Mouse (Mus musculus) heart, postnatal 0 days (tissue): ENCODE measurements at regions not wholly inside any gene's neighbourhood (a gene's known extent, or its start where the extent isn't known, plus 50 kb on each side); places are given as distances from the start of the nearest gene placed in this dataset.

ENCODE experiments used
- ATAC-seq: fragments of 200-750 bp; cut with Nextera tagmentation; 2 replicates; pipeline ENCODE4 v1.8.0; 2017; ENCODE audit warnings: low read depth, moderate number of reproducible peaks, moderate library complexity; ENCODE audit not compliant: insufficient read depth
- DNase-seq: peaks from one replicate; pipeline ENCODE4 v3.0.0-alpha.2; 2016; ENCODE audit warnings: low spot score
- H3K27ac ChIP-seq: fragments of 300-500 bp; sonication (generic); 2 replicates; pipeline ENCODE4 v1.5.1; 2014; ENCODE audit warnings: low read depth, mild to moderate bottlenecking
- H3K27me3 ChIP-seq: fragments of 300-500 bp; sonication (generic); 2 replicates; pipeline ENCODE4 v1.6.1; 2014; ENCODE audit warnings: low read length, mixed read lengths; ENCODE audit not compliant: control insufficient read depth, insufficient read depth
- H3K36me3 ChIP-seq: fragments of 300-500 bp; sonication (generic); replicated peaks from 2 replicates; pipeline ENCODE4 v1.6.1; 2014; ENCODE audit warnings: low read length, mixed read lengths; ENCODE audit not compliant: control insufficient read depth, insufficient read depth
- H3K4me1 ChIP-seq: fragments of 300-500 bp; sonication (generic); 2 replicates; pipeline ENCODE4 v1.6.1; 2014; ENCODE audit warnings: antibody characterized with exemption; ENCODE audit not compliant: control insufficient read depth, insufficient read depth
- H3K4me2 ChIP-seq: fragments of 300-500 bp; sonication (generic); 2 replicates; pipeline ENCODE4 v1.6.1; 2014; ENCODE audit warnings: low read depth, mild to moderate bottlenecking, low read length, moderate library complexity
- H3K4me3 ChIP-seq: fragments of 300-500 bp; sonication (generic); 2 replicates; pipeline ENCODE4 v1.5.1; 2014; ENCODE audit warnings: low read depth, low read length
- H3K9ac ChIP-seq: fragments of 300-500 bp; sonication (generic); replicated peaks from 2 replicates; pipeline ENCODE4 v1.6.1; 2014; ENCODE audit warnings: low read depth, low read length, mixed read lengths
- H3K9me3 ChIP-seq: fragments of 300-500 bp; sonication (generic); replicated peaks from 2 replicates; pipeline ENCODE4 v1.6.1; 2016; ENCODE audit warnings: low read length; ENCODE audit not compliant: control insufficient read depth
- CTCF ChIP-seq: IDR thresholded peaks from 2 replicates; pipeline ENCODE4 v1.5.1; 2016; ENCODE audit warnings: antibody characterized with exemption, control low read depth, low read depth
- EP300 ChIP-seq: IDR thresholded peaks from 2 replicates; pipeline ENCODE4 v1.6.1; 2016; ENCODE audit warnings: antibody characterized with exemption, low read depth
- WGBS: fragments of 180-500 bp; shearing (Covaris S2); extraction: QIAGEN DNeasy Blood & Tissue Kit; methylation state at CpG from one replicate; pipeline ENCODE4 v1.1.7; 2014; 5-methylcytosine and 5-hydroxymethylcytosine counted together

DNA sequence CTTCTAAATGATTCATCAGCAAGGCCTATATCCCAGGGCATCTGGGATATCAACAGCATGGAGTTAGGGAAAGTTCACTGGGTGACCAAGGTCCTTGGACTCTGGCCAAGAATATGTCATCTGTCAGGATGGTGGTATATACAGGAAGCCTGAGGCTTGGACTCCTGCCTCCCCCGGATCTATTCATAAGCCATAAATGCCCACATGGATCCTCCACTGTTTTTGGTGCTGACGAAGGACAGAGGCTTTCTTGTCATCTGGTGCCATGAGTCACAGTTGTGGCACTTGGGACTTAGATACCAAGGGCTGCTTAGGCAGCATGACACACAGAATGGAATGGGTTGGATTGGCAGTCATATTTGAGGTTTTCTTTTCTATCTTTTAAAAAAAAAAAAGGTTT is 610.1 kb upstream of the Nr2f1 start:
- no peaks in the 10 kb centered on the region for H3K27me3 ChIP-seq
- no peak for DNase-seq
- H3K4me2 ChIP-seq = no peak overlapping the region
- WGBS = 4% methylated on average over 2 of the region's 2 CpGs
- ATAC-seq = no peak
- H3K4me1 ChIP-seq = no peaks in the 10 kb centered on the region
- H3K27ac ChIP-seq = no peak overlapping the region
- no peak overlapping the region for H3K9ac ChIP-seq
- no peak for TF ChIP-seq CTCF
- no peak for TF ChIP-seq EP300
- no peaks in the 10 kb centered on the region for H3K36me3 ChIP-seq
- H3K4me3 ChIP-seq = no peak overlapping the region
- no peaks in the 10 kb centered on the region for H3K9me3 ChIP-seq

DNA sequence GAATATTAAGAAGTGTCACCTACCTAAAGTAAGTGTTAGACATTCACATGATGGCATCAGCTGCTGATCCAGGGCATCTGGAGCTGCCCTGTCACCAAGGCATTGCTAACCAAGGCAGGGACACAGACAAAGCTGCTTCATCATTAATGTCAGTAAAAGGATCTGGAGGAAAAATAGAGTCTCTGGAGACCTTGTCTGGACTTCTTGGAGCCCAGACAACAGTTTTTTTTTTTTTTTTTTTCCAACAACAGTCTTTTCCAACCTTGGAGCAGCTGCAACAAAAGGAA is 603.2 kb upstream of the Nr2f1 start:
- no peak overlapping the region for H3K4me3 ChIP-seq
- H3K36me3 ChIP-seq = no peaks in the 10 kb centered on the region
- no peaks in the 10 kb centered on the region for H3K27me3 ChIP-seq
- ATAC-seq = no peak
- H3K4me2 ChIP-seq = no peak overlapping the region
- no peak overlapping the region for H3K27ac ChIP-seq
- H3K9me3 ChIP-seq = no peaks in the 10 kb centered on the region
- no peaks in the 10 kb centered on the region for H3K4me1 ChIP-seq
- no peak overlapping the region for H3K9ac ChIP-seq
- DNase-seq = no peak
- no peak for TF ChIP-seq EP300
- no peak for TF ChIP-seq CTCF

DNA sequence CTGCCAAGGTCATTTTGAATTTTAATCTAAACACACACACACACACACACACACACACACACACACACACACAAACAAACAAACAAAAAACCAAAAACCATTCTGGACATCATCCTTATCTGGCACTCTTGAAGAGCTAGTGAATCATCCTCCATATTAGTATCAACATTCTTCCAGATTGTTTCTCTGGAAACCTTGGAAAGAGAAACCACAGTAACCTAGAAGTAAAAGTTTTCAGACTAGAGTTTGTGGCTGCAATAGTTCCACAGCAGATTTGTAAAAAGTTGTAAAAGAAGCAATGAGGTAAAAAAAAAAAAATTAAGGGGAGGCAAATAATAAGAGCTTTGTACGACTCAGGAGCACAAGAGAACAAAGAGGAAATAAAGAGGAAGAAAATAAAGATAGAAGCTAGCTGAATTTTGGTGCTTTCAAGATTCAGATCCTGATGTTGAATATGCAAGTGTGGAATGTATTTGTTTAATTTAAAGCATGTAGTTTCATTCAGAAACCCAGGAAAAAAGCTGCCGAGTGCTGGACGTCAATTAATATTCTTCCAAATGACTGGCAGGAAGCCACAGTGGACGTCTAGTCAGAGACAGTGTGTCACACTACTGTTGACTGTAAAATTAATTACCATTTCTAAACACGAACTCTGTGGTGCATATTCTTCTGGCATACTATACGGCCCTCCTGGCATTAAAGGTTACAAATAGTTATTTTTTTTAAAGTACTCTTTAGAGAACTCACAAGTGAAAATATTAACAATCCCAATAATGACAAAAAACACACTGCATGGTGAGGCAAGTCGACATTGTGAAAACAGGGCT is 602.7 kb upstream of the Nr2f1 start:
- no peak overlapping the region for H3K9ac ChIP-seq
- no peak overlapping the region for H3K27ac ChIP-seq
- H3K4me3 ChIP-seq = no peak overlapping the region
- H3K9me3 ChIP-seq = no peaks in the 10 kb centered on the region
- TF ChIP-seq CTCF (no peak), EP300 (no peak)
- no peaks in the 10 kb centered on the region for H3K4me1 ChIP-seq
- DNase-seq (no peak), ATAC-seq (no peak)
- 54% methylated on average over 7 of the region's 7 CpGs for WGBS
- H3K4me2 ChIP-seq = no peak overlapping the region
- no peaks in the 10 kb centered on the region for H3K27me3 ChIP-seq
- no peaks in the 10 kb centered on the region for H3K36me3 ChIP-seq

DNA sequence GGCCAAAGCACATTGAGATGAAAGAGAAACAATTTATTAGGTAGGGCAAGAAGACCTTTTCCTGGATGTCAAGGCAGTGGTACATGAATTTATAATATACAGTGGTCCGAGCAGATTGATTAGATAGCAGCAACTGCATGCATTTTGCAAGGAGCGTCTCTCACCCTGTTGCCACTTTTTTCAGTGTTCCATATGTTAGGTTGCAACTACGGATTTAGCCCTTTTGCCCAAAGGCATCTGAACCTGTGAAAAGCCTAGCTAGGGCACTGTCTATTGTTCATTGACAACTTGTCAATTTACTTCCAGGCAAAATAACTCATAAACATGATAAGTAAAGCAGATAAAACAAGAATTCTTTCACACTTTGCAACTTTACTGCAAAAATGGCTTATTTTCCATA is 600.1 kb upstream of the Nr2f1 start:
- no peak for ATAC-seq
- H3K9ac ChIP-seq = no peak overlapping the region
- no peak overlapping the region for H3K4me3 ChIP-seq
- no peaks in the 10 kb centered on the region for H3K27me3 ChIP-seq
- WGBS = 76% methylated on average over 3 of the region's 3 CpGs
- no peaks in the 10 kb centered on the region for H3K4me1 ChIP-seq
- H3K36me3 ChIP-seq = no peaks in the 10 kb centered on the region
- DNase-seq = no peak
- H3K9me3 ChIP-seq = no peaks in the 10 kb centered on the region
- no peak overlapping the region for H3K4me2 ChIP-seq
- no peak for TF ChIP-seq EP300
- no peak for TF ChIP-seq CTCF
- no peak overlapping the region for H3K27ac ChIP-seq

DNA sequence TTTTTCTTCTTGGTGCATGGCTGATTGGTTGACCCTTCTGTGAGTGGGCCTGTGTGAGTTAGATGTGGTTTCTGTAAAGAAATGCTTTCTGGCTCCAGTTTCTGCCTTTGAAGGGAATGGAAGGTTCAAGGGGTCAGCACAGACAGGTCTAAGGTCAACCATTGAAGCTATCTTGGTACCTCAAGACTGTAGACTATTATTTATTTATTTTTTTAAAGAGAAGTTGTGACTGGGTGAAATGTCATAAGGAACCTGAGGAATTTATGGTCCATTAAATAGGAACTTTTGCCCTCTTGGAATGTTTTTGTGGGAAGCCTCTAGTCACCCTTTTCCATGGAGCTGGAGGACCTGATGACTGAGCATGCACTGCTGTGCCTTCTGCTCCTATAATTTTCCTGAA is 595.7 kb upstream of the Nr2f1 start:
- Histone ChIP-seq H3K36me3 (no peaks in the 10 kb centered on the region), H3K4me1 (no peaks in the 10 kb centered on the region), H3K27me3 (no peaks in the 10 kb centered on the region), H3K27ac (no peak overlapping the region), H3K9ac (no peak overlapping the region), H3K4me2 (no peak overlapping the region), H3K9me3 (no peaks in the 10 kb centered on the region), H3K4me3 (no peak overlapping the region)
- no peak for TF ChIP-seq EP300
- no peak for TF ChIP-seq CTCF
- no peak for DNase-seq
- no peak for ATAC-seq

DNA sequence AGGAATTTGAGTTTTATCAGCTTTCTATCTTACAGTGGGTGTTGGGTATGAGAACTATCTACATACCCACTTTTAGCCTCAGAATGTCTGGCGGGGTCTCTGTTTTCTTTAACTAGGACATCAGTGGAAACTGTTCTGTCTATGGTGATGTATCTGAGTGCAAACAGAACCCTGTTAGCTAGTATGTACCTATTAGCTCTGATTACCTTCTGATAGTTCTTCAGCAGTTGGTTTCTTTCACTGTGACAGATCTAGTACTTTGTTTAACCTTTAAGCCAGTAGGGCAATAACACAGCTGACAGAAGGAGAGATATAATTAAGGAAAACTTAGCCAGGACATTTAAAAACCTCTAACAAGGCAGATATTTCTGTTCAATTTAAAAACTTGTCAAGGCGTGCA is 584.7 kb upstream of the Nr2f1 start:
- ATAC-seq (no peak), DNase-seq (no peak)
- Histone ChIP-seq H3K36me3 (no peaks in the 10 kb centered on the region), H3K9ac (no peak overlapping the region), H3K27ac (no peak overlapping the region), H3K4me2 (no peak overlapping the region), H3K4me1 (no peaks in the 10 kb centered on the region), H3K27me3 (no peaks in the 10 kb centered on the region), H3K9me3 (no peaks in the 10 kb centered on the region), H3K4me3 (no peak overlapping the region)
- 36% methylated on average over 2 of the region's 2 CpGs for WGBS
- TF ChIP-seq CTCF (no peak), EP300 (no peak)
